Mouse (Mus musculus) kidney, postnatal 0 days (tissue): Measurements from ENCODE around the gene Akr1b10. TPM values are rescaled to one million over a fixed set of nuclear protein-coding genes. Genes with fewer than 3 reads are reported as not detected.
A peak's percentile ranks its signal among the peaks of the same experiment; 100 is the strongest.
"Not testable (repeated sequence)": the region's sequence is repeated elsewhere in the genome, so short reads cannot be mapped to it uniquely, and the experiment has no call there.

Experiments
- ATAC-seq: fragments of 200-750 bp; cut with Nextera tagmentation; replicated peaks from 2 replicates; pipeline ENCODE4 v1.8.0; 2017; ENCODE audit warnings: low read depth, moderate number of reproducible peaks, moderate TSS enrichment, moderate library complexity; ENCODE audit not compliant: low FRiP score
- DNase-seq: peaks from one replicate; pipeline ENCODE4 v3.0.0-alpha.2; 2016; ENCODE audit warnings: low spot score
- H3K27ac ChIP-seq: fragments of 300-500 bp; sonication (generic); 2 replicates; pipeline ENCODE4 v1.5.1; 2014; ENCODE audit warnings: mild to moderate bottlenecking
- H3K27me3 ChIP-seq: fragments of 300-500 bp; sonication (generic); 2 replicates; pipeline ENCODE4 v1.6.1; 2014; ENCODE audit warnings: low read length, mixed read lengths; ENCODE audit not compliant: insufficient read depth
- H3K36me3 ChIP-seq: fragments of 300-500 bp; sonication (generic); 2 replicates; pipeline ENCODE4 v1.6.1; 2014; ENCODE audit warnings: low read length, mixed read lengths; ENCODE audit not compliant: insufficient read depth
- H3K4me1 ChIP-seq: fragments of 300-500 bp; sonication (generic); replicated peaks from 2 replicates; pipeline ENCODE4 v1.6.1; 2014; ENCODE audit warnings: antibody characterized with exemption, low read length, mixed read lengths; ENCODE audit not compliant: insufficient read depth
- H3K4me2 ChIP-seq: fragments of 300-500 bp; sonication (generic); 2 replicates; pipeline ENCODE4 v1.6.1; 2014; ENCODE audit warnings: mild to moderate bottlenecking, low read length, moderate library complexity, mixed read lengths
- H3K4me3 ChIP-seq: fragments of 300-500 bp; sonication (generic); replicated peaks from 2 replicates; pipeline ENCODE4 v1.5.1; 2014; ENCODE audit warnings: low read depth, low read length
- H3K9ac ChIP-seq: fragments of 300-500 bp; sonication (generic); 2 replicates; pipeline ENCODE4 v1.6.1; 2014; ENCODE audit warnings: low read depth, low read length
- H3K9me3 ChIP-seq: fragments of 300-500 bp; sonication (generic); replicated peaks from 2 replicates; pipeline ENCODE4 v1.6.1; 2016; ENCODE audit warnings: low read length, inconsistent platforms, mixed read lengths
- CTCF ChIP-seq: IDR thresholded peaks from 2 replicates; pipeline ENCODE4 v1.5.1; 2016; ENCODE audit warnings: antibody characterized with exemption, low read depth, mild to moderate bottlenecking, moderate library complexity
- WGBS: fragments of 180-500 bp; shearing (Covaris S2); extraction: QIAGEN DNeasy Blood & Tissue Kit; methylation state at CpG from one replicate; pipeline ENCODE4 v1.1.7; 2014; 5-methylcytosine and 5-hydroxymethylcytosine counted together
- polyA plus RNA-seq: library from polyadenylated mRNA; unstranded; fragments of >200 nt; fragmentation: Nextera tagmentation; extraction: Ambion mirVana; gene quantifications from 2 replicates; pipeline ENCODE4 v1.2.1, GENCODE M21; 2015

Akr1b10 gene
- polyA plus RNA-seq, 1 experiment from 2014 or later, result 30.6 TPM

DNA sequence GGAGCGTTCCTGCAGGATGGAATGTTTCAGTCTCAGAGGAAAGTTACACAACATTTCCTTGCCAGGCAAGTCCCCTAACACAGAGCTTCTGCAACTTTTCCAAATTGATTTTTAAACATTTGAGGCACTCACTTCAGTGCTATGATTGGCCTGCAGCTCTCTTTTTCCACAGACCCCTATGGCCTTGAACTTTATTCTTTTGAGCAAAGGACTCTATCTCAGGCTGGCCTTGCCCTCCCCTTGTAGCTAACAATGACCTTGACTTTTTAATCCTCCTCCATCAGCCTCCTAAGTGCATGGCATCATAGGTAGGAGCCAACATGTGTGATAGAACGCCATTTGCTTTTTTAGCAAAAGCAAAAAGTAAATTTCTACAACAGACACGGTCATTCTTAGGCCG is 22.7 kb downstream of the Akr1b10 start:
- Histone ChIP-seq H3K4me1 (no peaks in the 10 kb centered on the region), H3K4me3 (no peak overlapping the region), H3K36me3 (no peaks in the 10 kb centered on the region), H3K27me3 (no peaks in the 10 kb centered on the region), H3K4me2 (no peak overlapping the region), H3K9ac (no peak overlapping the region), H3K9me3 (no peaks in the 10 kb centered on the region), H3K27ac (no peak overlapping the region)
- no peak for TF ChIP-seq CTCF
- WGBS, result 94% methylated on average over 4 of the region's 4 CpGs
- DNase-seq (no peak), ATAC-seq (no peak)

DNA sequence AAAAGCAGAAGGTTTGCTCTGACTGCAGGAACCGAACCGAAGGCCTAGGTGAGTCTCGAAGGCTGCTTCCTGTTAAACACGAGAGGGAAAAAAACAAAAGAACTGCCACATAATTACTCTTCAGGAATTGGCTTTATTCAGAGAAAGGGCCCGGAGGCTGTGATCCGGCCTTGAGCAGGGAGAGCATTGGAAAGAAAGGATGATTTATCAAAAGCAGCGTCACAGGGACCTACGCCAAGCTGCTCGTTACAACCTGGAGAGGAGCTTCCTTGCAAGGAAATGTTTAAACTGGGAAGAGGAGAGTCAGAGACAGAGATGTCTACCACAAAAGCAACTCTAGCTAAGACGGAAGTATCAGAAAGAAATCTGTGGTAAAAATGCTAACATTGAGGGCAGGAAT is 23.4 kb downstream of the Akr1b10 start:
- H3K4me3 ChIP-seq, result no peak overlapping the region
- WGBS, result 67% methylated on average over 10 of the region's 10 CpGs
- H3K36me3 ChIP-seq, result no peaks in the 10 kb centered on the region
- H3K4me1 ChIP-seq, result no peaks in the 10 kb centered on the region; the same call in 1 of the 2 replicates
- no peaks in the 10 kb centered on the region for H3K9me3 ChIP-seq
- DNase-seq, result no peak
- no peak overlapping the region for H3K27ac ChIP-seq
- no peak overlapping the region for H3K9ac ChIP-seq
- no peaks in the 10 kb centered on the region for H3K27me3 ChIP-seq
- no peak for ATAC-seq
- no peak for TF ChIP-seq CTCF
- no peak overlapping the region for H3K4me2 ChIP-seq

DNA sequence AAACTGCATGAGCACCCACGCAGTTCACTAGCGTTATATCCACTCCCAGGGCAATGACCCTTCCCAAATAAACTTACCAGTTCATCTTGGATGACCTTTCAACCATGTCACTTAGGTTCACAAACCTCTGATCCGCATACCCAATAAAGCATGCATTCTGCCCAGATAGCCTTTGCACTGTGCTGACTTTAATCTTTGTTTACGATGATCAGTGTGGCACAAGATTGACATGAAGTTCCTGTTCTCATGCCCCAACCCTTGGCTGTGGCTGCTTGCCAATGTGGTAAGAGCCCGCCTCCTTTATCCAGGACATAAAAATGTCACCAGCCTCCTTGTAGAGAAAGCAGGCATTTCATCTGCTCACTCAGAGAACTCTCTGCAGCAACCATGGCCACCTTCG is 28.0 kb downstream of the Akr1b10 start, which contains the start of gene Akr1b7:
Akr1b7 (plus strand) TSS at position 312 of the 400 bp plus-strand sequence.
- ATAC-seq, result no peak
- peak; percentile 15 for DNase-seq
- no peak for TF ChIP-seq CTCF
- Histone ChIP-seq H3K9me3 (no peaks in the 10 kb centered on the region), H3K27me3 (no peaks in the 10 kb centered on the region), H3K36me3 (no peaks in the 10 kb centered on the region), H3K4me2 (no peak within 1 kb of the TSS), H3K4me1 (no peaks in the 10 kb centered on the region; the same call in 1 of the 2 replicates), H3K4me3 (no peak within 1 kb of the TSS), H3K27ac (no peak within 1 kb of the TSS), H3K9ac (no peak within 1 kb of the TSS)
- 22% methylated on average over 6 of the region's 6 CpGs for WGBS

DNA sequence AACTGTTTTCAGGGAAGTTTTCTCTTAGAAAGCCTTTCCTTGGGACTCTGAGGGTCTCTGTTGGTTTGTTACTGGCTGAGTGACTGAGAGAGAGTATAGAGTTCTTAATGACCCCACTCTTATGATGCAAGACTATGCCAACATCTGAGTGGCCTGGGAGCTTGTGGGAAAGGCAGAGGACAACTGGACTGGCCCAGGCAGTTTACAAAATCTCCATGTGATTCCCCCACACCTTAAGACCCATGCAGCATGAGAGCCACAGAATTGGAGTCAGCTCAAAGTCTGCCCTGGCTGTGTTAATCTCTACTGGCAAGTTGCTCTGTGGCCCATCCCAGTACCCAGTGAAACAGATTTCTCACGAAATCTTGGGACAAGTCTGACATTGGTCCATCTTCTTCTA is 28.7 kb downstream of the Akr1b10 start:
- Histone ChIP-seq H3K4me1 (no peaks in the 10 kb centered on the region; the same call in 1 of the 2 replicates), H3K9me3 (no peaks in the 10 kb centered on the region), H3K27ac (no peak overlapping the region), H3K4me2 (no peak overlapping the region), H3K9ac (no peak overlapping the region), H3K36me3 (no peaks in the 10 kb centered on the region), H3K4me3 (no peak overlapping the region), H3K27me3 (no peaks in the 10 kb centered on the region)
- no peak for TF ChIP-seq CTCF
- 80% methylated on average over 1 of the region's 1 CpGs for WGBS
- ATAC-seq (no peak), DNase-seq (no peak)

DNA sequence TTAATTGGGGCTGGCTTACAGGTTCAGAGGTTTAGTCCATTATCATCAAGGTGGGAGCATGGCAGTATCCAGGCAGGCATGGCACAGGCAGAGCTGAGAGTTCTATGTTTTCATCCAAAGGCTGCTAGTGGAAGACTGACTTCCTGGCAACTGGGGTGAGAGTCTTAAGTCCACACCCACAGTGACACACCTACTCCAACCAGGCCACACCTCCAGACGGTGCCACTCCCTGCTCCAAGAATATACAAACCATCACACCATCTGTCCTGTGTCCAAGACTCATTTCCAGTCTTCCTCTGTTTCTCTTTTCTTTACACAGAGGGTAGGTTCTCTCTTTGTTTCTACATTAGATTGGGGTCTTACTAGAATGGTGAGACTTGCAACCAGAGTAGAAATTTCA is 29.4 kb downstream of the Akr1b10 start:
- H3K4me3 ChIP-seq, H3K4me2 ChIP-seq, H3K27me3 ChIP-seq, ATAC-seq, DNase-seq, H3K36me3 ChIP-seq, H3K27ac ChIP-seq, H3K4me1 ChIP-seq, H3K9ac ChIP-seq, H3K9me3 ChIP-seq: not testable (repeated sequence)
- WGBS, result 47% methylated on average over 1 of the region's 1 CpGs

DNA sequence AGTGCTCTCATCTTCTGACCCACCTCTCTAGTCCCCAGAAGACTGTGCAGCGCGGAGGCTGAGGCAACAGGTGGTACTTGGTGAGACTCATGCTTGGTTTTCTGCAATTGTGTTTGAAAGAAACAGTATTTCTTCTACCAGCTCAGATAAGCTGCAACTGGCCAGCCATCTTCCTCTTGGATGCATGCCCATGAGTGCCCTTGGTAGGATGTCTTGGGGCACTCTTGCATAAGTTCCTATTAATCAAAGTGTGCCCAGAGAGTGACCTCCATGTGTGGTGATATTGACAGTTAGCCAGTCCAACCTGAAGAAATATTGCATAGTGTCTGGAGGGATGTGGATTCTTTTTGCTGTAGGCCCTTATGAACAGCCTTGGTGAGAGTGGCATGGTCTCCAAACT is 32.5 kb downstream of the Akr1b10 start:
- no peaks in the 10 kb centered on the region for H3K36me3 ChIP-seq
- WGBS, result 96% methylated on average over 2 of the region's 2 CpGs
- no peak overlapping the region for H3K9ac ChIP-seq
- H3K4me3 ChIP-seq, result no peak overlapping the region
- no peaks in the 10 kb centered on the region for H3K27me3 ChIP-seq
- TF ChIP-seq CTCF, result no peak
- DNase-seq (no peak), ATAC-seq (no peak)
- H3K27ac ChIP-seq, result no peak overlapping the region
- no peak overlapping the region for H3K4me2 ChIP-seq
- H3K9me3 ChIP-seq, result no peaks in the 10 kb centered on the region
- H3K4me1 ChIP-seq, result no peaks in the 10 kb centered on the region; the same call in 1 of the 2 replicates

DNA sequence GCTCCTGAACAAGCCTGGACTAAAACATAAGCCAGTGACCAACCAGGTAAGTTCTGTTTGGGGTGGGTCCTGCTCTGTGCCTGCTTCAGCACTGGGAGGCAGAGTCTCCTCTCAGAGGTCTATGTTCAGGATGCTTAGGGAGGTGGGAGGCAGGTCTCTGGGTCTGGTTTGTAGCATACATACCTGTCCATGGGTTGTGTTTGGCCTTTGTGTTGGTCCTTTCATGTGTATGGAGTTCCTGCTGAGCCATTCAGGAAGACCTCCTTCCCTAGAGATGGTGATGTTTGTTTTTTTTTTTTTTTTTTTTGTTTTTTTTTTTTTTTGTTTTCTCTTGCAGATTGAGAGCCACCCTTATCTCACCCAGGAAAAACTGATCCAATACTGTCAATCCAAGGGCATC is 35.1 kb downstream of the Akr1b10 start:
- TF ChIP-seq CTCF, result no peak
- ATAC-seq, result no peak
- H3K9ac ChIP-seq, result no peak overlapping the region
- no peak overlapping the region for H3K27ac ChIP-seq
- H3K4me3 ChIP-seq, result no peak overlapping the region
- no peaks in the 10 kb centered on the region for H3K4me1 ChIP-seq
- no peak for DNase-seq
- H3K27me3 ChIP-seq, result no peaks in the 10 kb centered on the region
- no peaks in the 10 kb centered on the region for H3K36me3 ChIP-seq
- H3K4me2 ChIP-seq, result no peak overlapping the region
- no peaks in the 10 kb centered on the region for H3K9me3 ChIP-seq
